Mouse (Mus musculus): ENCODE data around the gene Gm42372.
"Not testable (repeated sequence)": the region's sequence is repeated elsewhere in the genome, so short reads cannot be mapped to it uniquely, and the experiment has no call there.

Gm42372 gene

GRCm38 (mm10) chr7:16982859-16983568 lies at the start of gene Gm42372:
Gm42372 (plus strand) TSS chr7:16983086.
- peak; percentile 87 for DNase-seq (ENCODE audit: low spot score)

GRCm38 (mm10) chr7:16937312-16937711 lies 45.6 kb upstream of the Gm42372 start:
- DNase-seq (ENCODE audit: low spot score): no peak

- no peak for DNase-seq (ENCODE audit: low spot score)
These were observed 44.6 kb upstream of the Gm42372 start for GRCm38 (mm10) chr7:16938117-16938791.

DNA sequence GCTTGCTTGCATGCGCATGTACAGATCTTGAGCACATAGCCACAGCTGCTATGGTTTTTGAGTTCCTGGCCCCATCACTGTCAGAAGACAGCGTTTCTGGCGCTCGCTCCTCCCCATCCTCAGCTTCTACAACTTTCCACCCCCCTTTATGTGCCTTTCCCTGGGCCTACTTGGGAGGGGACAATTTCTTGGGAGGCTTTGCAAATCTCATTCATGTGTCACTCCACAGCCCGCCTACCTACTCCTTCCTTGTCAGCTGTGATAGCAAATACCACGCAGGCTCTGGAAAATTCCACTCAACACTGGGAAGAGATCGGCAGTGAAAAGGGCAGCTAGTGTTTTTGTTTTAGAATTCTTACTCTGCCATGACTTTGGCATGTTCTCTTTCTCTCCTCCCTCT lies 42.6 kb upstream of the Gm42372 start:
- DNase-seq (ENCODE audit: low spot score): no peak

DNA sequence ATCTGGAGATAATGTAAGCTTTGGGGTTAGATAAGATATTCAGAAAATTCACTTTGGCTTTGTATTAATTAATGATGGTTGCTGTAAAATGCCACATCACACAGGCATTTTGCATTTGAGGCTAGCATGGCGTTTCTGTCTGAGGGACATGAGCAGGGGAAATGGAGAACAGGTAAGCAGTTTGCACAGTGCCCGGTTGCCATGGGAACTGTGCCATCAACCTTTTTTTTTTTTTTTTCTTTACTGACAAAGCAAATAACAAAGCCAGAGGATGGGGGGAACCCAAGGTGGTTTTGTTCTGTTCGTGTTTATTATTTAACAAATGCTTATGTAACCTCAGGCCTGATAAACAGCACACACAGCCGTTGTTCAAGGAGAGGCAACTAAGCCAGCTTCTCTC lies 40.0 kb upstream of the Gm42372 start:
- DNase-seq (ENCODE audit: low spot score): no peak

DNA sequence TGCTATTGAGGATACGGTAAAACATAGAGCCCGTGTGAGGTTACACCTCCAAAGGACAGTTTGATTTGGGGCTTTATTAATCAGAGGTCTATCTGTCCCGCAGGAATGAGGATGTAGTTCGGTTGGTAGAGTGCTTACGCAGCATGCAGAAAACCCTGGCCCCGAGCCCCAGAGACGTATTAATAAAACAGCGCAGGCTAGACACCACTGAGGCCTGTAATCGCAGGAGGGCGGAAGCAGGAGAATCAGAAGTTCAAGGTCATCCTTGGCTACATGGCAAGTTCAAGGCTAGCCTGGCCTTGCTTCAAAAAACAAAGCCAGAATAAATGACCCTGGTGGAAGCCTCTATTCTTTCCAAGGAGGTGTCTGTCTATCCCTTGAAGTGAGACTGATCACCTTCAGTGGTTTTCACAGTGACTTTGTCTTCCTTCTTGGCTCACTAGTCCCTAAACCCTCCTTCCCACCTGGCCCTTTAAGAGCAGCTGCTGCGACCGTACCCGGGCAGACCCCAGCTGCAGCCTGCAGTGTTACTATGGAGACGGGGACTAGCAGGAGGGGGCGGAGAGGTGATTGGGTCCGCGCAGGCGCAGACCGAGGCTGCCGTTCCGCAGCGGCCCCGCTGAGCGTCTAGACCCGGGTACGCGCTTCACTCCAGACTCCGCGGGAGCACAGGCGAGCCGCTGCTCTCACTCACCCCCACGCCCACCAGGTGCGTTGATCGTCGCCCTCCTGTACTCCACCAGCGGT lies 38.7 kb upstream of the Gm42372 start, which contains the start of gene Pnmal2:
TSS of gene Pnmal2 (plus strand) at position 622 of the 747 bp plus-strand sequence.
- peak; percentile 70 for DNase-seq (ENCODE audit: low spot score)

DNA sequence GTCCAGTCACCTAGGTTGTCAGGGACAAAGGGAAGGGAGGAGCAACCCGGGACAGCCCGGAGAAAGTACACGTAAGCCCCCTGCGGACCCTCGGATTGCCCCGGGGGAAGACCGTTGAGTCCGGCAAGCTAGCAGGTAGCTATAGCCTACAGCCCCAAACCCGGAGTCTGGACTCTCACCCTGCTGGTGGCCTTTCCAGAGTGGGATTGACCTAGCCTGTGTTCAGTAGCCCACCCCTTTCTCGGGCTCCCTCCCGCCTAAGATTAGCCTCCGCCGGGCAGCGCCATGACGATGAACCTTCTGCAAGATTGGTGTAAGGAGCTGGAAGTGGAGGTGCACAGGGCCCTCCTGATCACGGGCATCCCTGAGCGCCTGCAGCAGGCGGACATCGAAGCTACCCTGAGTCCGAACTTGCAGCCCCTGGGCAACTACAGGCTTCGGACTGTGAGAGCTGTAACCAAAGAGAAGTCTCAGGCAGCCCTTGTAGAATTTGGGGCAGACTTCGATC lies 38.0 kb upstream of the Gm42372 start:
- DNase-seq (ENCODE audit: low spot score): no peak

- DNase-seq (ENCODE audit: low spot score): no peak
These were observed 37.5 kb upstream of the Gm42372 start for GRCm38 (mm10) chr7:16945419-16945818.

DNA sequence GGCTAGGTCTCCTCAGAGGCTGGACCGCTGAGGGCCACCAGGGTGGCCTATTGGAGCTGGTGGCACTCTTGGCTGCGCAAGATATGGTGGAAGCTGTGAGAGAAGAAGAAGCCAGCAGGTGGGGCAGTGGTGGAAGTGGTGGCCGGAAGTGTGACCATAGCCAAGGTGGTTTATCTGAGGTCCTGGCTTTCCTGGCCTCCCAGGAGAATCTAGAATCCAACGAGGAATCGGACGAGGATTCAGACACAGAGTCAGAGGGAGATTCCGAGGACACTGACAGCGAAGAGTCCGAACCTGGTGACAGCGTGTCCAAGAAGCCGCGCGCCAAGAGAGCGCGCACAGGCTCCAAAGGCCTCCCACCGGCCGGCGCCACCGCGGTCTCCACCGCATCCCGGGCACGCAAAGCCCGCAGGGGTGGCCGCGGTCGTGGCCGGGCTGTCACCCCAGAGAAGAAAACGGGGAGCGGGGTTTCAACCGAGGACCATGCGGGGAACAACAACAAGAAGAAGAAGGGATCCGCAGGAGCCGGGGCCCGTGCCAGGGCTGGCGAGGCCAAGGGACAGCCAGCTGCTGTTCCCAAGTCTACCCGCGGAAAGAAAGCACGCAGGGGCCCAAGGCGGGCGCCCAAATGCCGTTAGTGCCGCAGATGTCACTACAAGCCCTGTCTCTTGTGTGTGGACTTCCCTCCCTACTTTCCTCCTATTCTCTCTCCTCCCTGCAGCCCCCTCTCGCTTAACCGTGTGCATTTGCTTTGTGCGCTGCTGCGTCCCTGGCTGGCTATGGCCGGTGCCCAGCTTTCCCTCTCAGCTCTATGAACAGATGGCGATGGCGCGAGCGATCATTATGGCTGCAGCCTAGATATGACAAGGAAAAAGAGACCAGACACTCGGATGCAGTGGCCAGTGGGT lies 36.2 kb upstream of the Gm42372 start:
- DNase-seq (ENCODE audit: low spot score): peak; percentile 5

DNA sequence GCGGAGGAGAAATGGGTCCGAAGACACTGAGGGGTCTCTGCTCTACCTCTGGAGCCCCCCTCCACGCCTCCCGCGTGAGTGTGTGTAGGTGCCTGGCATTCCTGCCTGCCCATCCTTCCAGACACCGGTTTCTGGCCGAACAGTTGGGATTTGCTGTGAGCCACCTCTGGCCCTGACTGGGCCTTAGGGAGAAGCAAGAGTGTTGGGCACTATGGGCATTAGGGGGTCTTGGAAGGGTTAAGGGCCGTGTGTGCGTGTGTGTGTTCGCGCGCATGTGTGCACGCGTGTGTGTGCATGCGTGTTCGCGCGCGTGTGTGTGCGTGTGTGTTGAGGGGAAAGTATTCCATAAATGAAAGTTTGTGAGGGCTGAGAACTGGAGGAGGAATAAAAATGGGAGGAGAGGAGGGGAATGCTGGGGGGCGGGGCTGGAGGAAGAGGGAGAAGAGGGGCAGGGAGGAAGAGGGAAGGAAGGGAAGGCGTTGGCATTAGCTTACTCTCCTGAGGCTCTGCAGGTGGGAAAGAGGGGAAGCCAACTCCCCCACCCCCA lies 35.5 kb upstream of the Gm42372 start:
- DNase-seq (ENCODE audit: low spot score): no peak

DNA sequence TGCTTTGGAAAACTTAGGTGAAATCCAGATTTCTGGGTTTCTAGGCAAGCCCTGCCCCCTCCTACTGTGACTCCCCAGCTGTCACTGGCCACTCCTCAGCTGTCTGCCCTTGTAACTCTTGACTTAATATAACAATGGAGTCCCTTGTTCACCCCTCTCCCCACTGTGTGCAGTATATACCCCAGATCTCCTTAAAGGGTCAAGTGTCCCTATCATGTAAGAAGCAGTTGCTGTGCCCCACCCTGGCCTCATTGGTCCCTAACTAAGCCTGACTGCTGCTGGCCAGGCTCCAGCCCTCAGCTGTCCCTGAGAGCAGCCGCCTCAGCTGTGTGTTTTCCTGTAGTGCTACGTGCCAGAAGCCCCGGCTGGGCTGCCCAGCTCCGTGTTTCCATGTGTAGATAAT lies 34.9 kb upstream of the Gm42372 start:
- DNase-seq (ENCODE audit: low spot score): no peak

DNA sequence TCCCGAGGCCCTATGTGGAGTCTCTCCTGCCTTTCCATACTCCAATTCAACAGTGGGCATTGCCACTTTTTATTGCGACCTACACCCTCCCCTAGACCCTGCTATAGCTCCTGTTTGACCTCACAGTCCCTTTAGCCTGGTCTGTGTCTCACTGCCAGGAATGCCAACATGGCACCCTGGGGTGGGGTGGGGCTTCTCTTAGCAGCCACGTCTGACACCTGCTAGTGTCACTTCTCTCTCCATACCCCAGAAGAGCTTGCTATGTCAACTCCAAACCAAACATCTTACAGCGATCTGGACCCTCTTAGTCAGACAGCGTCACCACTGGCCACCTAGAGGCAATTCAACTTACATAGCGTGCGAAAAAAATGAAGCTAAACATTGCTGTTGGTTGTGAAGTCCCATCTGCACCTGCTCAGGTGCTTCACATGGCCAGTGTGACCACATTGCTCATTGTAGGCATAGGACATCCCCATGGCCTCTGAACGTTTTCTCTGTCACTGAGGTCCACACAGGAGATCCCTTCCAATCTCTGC lies 33.9 kb upstream of the Gm42372 start:
- no peak for DNase-seq (ENCODE audit: low spot score)

GRCm38 (mm10) chr7:16949908-16950841 lies 32.7 kb upstream of the Gm42372 start:
- peak; percentile 61 for DNase-seq (ENCODE audit: low spot score)

DNA sequence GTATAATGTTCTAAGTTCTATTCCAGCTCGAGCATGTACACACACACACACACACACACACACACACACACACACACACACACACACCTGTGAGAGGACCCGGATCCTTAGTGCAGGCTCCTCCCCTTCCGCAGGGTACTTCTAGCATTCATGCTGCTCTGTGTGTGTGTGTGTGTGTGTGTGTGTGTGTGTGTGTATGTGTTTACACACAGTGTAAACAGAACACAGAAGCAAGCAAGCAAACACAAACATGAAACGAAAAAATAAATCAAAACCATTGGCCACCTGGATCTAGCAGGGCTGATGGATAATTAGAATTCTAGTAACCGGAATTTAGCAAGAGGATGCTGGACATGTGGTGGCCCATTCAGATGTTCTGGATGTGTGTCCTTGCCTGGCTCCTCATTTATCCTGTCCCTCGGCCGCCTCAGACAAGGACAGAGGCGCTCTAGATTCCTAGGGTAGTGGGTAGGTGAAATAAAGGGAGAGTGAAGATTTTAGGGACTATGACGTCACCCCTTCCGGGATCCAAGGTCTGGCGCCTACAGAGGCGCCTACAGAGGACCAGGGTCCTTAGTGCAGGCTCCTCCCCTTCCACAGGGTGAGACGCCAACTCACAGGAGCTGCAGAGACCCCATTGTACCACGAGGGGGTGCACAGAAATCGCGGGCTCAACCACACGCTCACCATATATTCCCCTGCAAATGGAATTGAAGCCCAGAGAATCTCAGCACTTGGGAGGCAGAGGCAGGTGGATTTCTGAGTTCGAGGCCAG lies 31.8 kb upstream of the Gm42372 start:
- peak; percentile 82 for DNase-seq (ENCODE audit: low spot score)

DNA sequence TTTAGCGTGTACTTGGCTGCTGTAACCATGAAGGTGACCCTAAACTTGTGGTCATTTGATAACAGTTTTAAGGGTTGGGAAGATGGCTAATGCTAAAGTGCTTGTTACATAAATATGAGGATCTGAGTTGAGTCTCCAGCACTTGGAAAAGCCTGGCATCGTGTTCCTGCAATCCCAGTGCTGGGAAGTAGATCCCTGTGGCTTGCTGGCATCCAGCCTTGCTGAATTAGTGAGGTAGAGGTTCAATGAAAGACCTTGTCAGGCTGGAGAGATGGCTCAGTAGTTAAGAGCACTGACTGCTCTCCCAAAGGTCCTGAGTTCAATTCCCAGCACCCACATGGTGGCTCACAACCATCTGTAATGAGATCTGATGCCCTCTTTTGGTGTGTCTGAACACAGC lies 29.1 kb upstream of the Gm42372 start:
- DNase-seq (ENCODE audit: low spot score): not testable (repeated sequence)

DNA sequence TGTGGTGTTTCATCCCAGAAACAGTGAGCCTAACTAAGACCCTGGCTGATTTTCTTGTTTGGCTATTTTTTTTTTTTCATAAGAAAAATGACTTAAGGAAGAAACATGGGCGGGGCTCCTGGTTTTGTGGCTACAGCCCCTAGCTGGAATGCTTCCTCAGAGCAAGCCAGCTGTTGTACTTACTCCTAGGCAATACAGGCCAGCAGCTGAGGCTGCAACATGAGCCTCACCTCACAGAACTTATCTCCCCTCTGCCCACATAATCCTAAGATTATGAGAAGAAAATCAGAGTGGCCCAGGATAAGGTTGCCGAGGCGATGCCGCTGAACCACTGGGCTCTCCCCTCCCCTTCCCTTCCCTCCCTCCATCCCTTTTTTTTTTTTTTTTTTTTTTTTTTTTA lies 27.2 kb upstream of the Gm42372 start:
- DNase-seq (ENCODE audit: low spot score): no peak

DNA sequence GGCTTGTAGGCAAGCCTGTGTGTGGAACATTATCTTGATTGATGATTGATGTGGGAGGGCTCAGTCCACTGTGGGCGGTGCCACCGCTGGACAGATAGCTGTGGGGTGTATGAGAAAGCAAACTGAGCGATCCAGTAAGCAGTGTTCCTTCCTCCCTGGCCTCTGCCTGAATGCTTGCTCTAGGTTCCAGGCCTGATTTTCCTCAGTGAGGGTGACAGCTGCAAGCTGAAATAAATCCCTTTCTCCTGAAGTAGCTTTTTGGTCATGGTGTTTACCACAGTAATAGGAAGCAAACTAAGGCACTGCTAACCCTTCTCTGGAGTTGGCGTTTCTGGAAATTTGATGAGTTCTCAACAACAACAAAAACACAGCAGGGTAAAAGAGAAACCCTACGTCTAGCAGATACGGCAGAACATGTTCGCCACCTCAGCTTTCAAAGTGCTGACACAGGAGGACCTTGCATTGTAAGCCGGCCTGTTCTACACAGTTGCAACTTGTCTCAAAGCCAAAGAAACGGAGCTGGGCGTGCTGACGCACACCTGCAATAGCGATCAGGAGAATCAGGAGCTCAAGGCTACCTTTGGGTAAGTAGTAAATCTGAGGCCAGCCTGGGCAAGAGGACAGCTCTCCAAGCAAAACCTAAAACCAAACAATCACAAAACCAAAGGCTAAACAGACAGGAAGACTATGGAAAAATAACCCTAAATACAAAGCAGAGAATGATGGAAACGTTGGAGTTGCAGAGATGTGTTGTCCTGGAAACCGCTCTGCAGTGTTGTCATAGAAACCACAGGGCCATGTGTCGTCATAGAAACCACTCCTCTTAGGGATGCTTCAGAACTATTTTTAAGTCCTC lies 26.2 kb upstream of the Gm42372 start:
- no peak for DNase-seq (ENCODE audit: low spot score)

GRCm38 (mm10) chr7:16959539-16960187 lies 23.2 kb upstream of the Gm42372 start, which contains the start of gene Pnmal1:
Pnmal1 (plus strand) TSS chr7:16959679.
- DNase-seq (ENCODE audit: low spot score): no peak

All from T-cell, adult 2 months (primary cell).